Mouse (Mus musculus) liver, adult 2 months (tissue): ENCODE measurements around the gene Gm37240. TPM values are rescaled to one million over a fixed set of nuclear protein-coding genes. Genes with fewer than 3 reads are reported as not detected.

ENCODE experiments used
- DNase-seq: peaks from one replicate; pipeline ENCODE4 v3.0.0-alpha.2; 2011; ENCODE audit warnings: low read depth, low spot score; ENCODE audit errors: extremely low read depth
- H3K27ac ChIP-seq: fragments of 200-500 bp; replicated peaks from 2 replicates; pipeline ENCODE4 v1.5.1; 2012; ENCODE audit warnings: low read depth, mild to moderate bottlenecking, control low read depth, inconsistent platforms, low read length; ENCODE audit not compliant: insufficient read depth
- H3K27me3 ChIP-seq: fragments of 200-500 bp; 2 replicates; pipeline ENCODE4 v1.6.1; 2012; ENCODE audit warnings: mild to moderate bottlenecking, moderate library complexity, low read length, inconsistent platforms; ENCODE audit not compliant: control insufficient read depth, insufficient read depth
- H3K36me3 ChIP-seq: fragments of 200-500 bp; 2 replicates; pipeline ENCODE4 v1.6.1; 2012; ENCODE audit warnings: low read length, inconsistent platforms; ENCODE audit not compliant: control insufficient read depth, insufficient read depth
- H3K4me1 ChIP-seq: fragments of 200-500 bp; 2 replicates; pipeline ENCODE4 v1.6.1; 2011; ENCODE audit warnings: low read length; ENCODE audit not compliant: control insufficient read depth, insufficient read depth
- H3K4me3 ChIP-seq: fragments of 200-500 bp; 2 replicates; pipeline ENCODE4 v1.5.1; 2011; ENCODE audit warnings: low read depth, mild to moderate bottlenecking, control low read depth, low read length, moderate library complexity; ENCODE audit not compliant: insufficient read depth
- H3K79me2 ChIP-seq: fragments of 200-500 bp; 2 replicates; pipeline ENCODE4 v1.6.1; 2012; ENCODE audit warnings: inconsistent platforms, mild to moderate bottlenecking, low read length, moderate library complexity; ENCODE audit not compliant: control insufficient read depth, insufficient read depth
- H3K9ac ChIP-seq: fragments of 200-500 bp; 2 replicates; pipeline ENCODE4 v1.6.1; 2012; ENCODE audit warnings: low read depth, mild to moderate bottlenecking, control low read depth, inconsistent platforms, low read length
- CTCF ChIP-seq: fragments of 200-500 bp; IDR thresholded peaks from 2 replicates; pipeline ENCODE4 v1.5.1; 2011; ENCODE audit warnings: low read depth, low read length, control low read depth
- POLR2A ChIP-seq: fragments of 200-500 bp; IDR thresholded peaks from 2 replicates; pipeline ENCODE4 v1.6.1; 2011; ENCODE audit warnings: low read length, control low read depth; ENCODE audit not compliant: insufficient read depth; ENCODE audit errors: extremely low read depth
- WGBS: fragments of 180-500 bp; shearing (Covaris S2); methylation state at CpG from one replicate; pipeline ENCODE4 v1.1.7; 2018; 5-methylcytosine and 5-hydroxymethylcytosine counted together
- polyA plus RNA-seq: library from polyadenylated mRNA; depleted of rRNA; stranded (reverse); fragments of >200 nt; gene quantifications from 2 replicates; pipeline ENCODE4 v1.2.3, GENCODE M21; 2012
- total RNA-seq: library from RNA; depleted of rRNA; stranded (reverse); fragments of >200 nt; gene quantifications from 2 replicates; pipeline ENCODE4 v1.2.3, GENCODE M21; 2014

Gm37240 gene
- total and polyA plus RNA-seq, 2 experiments: 2.2 to 6.9 TPM

GRCm38 (mm10) chr3:85553731-85554277 lies 333.5 kb downstream of the Gm37240 start:
- no peaks in the 10 kb centered on the region for H3K27me3 ChIP-seq
- H3K4me3 ChIP-seq: no peak overlapping the region
- WGBS: 90% methylated on average over 6 of the region's 6 CpGs
- no peaks in the 10 kb centered on the region for H3K36me3 ChIP-seq
- no peaks in the 10 kb centered on the region for H3K79me2 ChIP-seq
- DNase-seq: no peak
- TF ChIP-seq POLR2A (no peak), CTCF (no peak)
- no peak overlapping the region for H3K9ac ChIP-seq
- peaks cover 6% of the 10 kb centered on the region; the same call in 1 of the 2 replicates for H3K4me1 ChIP-seq
- no peak overlapping the region for H3K27ac ChIP-seq

GRCm38 (mm10) chr3:85551352-85551751 lies 336.0 kb downstream of the Gm37240 start:
- H3K4me1 ChIP-seq: peaks cover 6% of the 10 kb centered on the region; the same call in 1 of the 2 replicates
- no peaks in the 10 kb centered on the region for H3K79me2 ChIP-seq
- WGBS: 50% methylated on average over 2 of the region's 2 CpGs
- TF ChIP-seq POLR2A: no peak
- TF ChIP-seq CTCF: no peak
- H3K27me3 ChIP-seq: no peaks in the 10 kb centered on the region
- H3K4me3 ChIP-seq: no peak overlapping the region
- H3K36me3 ChIP-seq: no peaks in the 10 kb centered on the region
- H3K9ac ChIP-seq: no peak overlapping the region
- H3K27ac ChIP-seq: peak overlapping the region; percentile 97
- peak; percentile 53 for DNase-seq

GRCm38 (mm10) chr3:85550312-85550711 lies 337.0 kb downstream of the Gm37240 start:
- DNase-seq: peak; percentile 95
- Histone ChIP-seq H3K27me3 (no peaks in the 10 kb centered on the region), H3K36me3 (no peaks in the 10 kb centered on the region), H3K27ac (peak overlapping the region; percentile 97), H3K4me1 (peaks cover 6% of the 10 kb centered on the region; the same call in 1 of the 2 replicates), H3K79me2 (no peaks in the 10 kb centered on the region), H3K9ac (no peak overlapping the region), H3K4me3 (no peak overlapping the region)
- WGBS: 29% methylated on average over 4 of the region's 4 CpGs
- TF ChIP-seq CTCF (no peak), POLR2A (no peak)

GRCm38 (mm10) chr3:85543652-85544051 lies 343.7 kb downstream of the Gm37240 start:
- DNase-seq: peak; percentile 61
- TF ChIP-seq POLR2A (no peak), CTCF (peak; percentile 65)
- Histone ChIP-seq H3K4me1 (no peaks in the 10 kb centered on the region), H3K36me3 (no peaks in the 10 kb centered on the region), H3K27me3 (no peaks in the 10 kb centered on the region), H3K9ac (no peak overlapping the region), H3K4me3 (no peak overlapping the region), H3K79me2 (no peaks in the 10 kb centered on the region), H3K27ac (no peak overlapping the region)
- 25% methylated on average over 2 of the region's 2 CpGs for WGBS

GRCm38 (mm10) chr3:85542765-85543164 lies 344.6 kb downstream of the Gm37240 start:
- Histone ChIP-seq H3K36me3 (no peaks in the 10 kb centered on the region), H3K9ac (no peak overlapping the region), H3K4me1 (no peaks in the 10 kb centered on the region), H3K4me3 (no peak overlapping the region), H3K27me3 (no peaks in the 10 kb centered on the region), H3K27ac (no peak overlapping the region), H3K79me2 (no peaks in the 10 kb centered on the region)
- DNase-seq: no peak
- no peak for TF ChIP-seq POLR2A
- no peak for TF ChIP-seq CTCF
- 62% methylated on average over 3 of the region's 3 CpGs for WGBS
